Mouse (Mus musculus): ENCODE results near the gene Has3. TPM values are rescaled to one million over a fixed set of nuclear protein-coding genes. Genes with fewer than 3 reads are reported as not detected.
"Not testable (repeated sequence)": the region's sequence is repeated elsewhere in the genome, so short reads cannot be mapped to it uniquely, and the experiment has no call there.

The Has3 gene
- polyA plus RNA-seq, 1 experiment from 2014 or later, result 0.76 TPM

DNA sequence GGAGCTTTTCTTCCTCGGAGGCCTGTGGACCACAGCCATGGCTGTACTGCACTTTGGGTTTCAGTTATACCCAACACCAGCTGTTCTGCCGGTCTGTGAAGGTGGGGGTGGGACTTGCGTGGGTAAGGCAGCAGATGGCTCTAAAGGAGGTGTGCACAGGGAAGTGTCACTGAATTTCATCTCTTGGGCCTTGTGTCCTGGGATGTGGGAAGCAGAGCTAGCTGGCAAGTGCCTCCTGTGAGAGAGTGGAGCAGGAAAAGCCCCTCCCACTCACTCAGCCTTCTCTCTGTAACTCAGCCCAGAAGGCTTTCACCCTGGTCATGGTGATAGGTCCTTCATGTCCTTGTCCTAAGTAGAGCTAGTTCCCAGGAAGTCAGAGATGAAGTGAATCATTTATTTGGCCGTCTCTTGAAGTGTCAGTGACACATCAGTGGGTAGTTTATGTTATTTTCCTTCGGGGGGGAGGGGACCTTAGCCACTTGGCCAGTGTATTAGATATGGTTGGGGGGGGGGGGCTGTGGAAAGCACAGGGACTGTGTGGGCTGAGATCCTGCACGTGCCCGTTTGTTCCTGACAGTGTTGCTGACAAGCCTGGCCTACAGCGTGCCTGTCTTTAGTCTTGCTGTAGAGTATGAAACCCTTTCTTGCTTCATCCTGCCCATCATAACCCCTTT, 49.8 kb downstream of the Has3 start:
- no peak overlapping the region for H3K9ac ChIP-seq
- H3K9me3 ChIP-seq, result no peaks in the 10 kb centered on the region
- no peak overlapping the region for H3K4me3 ChIP-seq
- no peak overlapping the region for H3K4me2 ChIP-seq
- no peak overlapping the region for H3K27ac ChIP-seq
- peaks cover 84% of the 10 kb centered on the region for H3K36me3 ChIP-seq
- no peak for ATAC-seq (ENCODE audit: insufficient number of reproducible peaks, insufficient read depth, low FRiP score, low TSS enrichment, low read depth)
- H3K27me3 ChIP-seq, result no peaks in the 10 kb centered on the region
- WGBS, result 88% methylated on average over 8 of the region's 8 CpGs
- peaks cover 7% of the 10 kb centered on the region for H3K4me1 ChIP-seq

DNA sequence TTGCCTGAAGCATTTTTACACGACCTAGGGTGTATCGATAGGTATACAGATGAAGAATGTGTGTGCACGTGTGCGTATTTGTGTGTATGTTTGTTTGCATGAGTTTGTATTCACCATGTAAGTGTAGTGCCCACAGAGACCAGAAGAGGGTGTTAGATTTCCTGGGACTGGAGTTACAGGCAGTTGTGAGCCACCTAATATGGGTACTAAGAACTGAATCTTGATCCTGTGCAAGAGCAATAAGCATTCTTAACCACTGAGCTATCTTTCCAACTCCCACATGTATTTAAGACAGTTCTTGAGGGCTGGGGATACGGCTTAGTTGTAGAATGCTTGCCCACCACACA, 50.3 kb downstream of the Has3 start:
- H3K4me2 ChIP-seq, result no peak overlapping the region
- 95% methylated on average over 5 of the region's 5 CpGs for WGBS
- no peaks in the 10 kb centered on the region for H3K27me3 ChIP-seq
- H3K9me3 ChIP-seq, result no peaks in the 10 kb centered on the region
- peaks cover 78% of the 10 kb centered on the region for H3K36me3 ChIP-seq
- H3K27ac ChIP-seq, result no peak overlapping the region
- ATAC-seq (ENCODE audit: insufficient number of reproducible peaks, insufficient read depth, low FRiP score, low TSS enrichment, low read depth), result no peak
- H3K4me1 ChIP-seq, result peaks cover 8% of the 10 kb centered on the region
- H3K4me3 ChIP-seq, result no peak overlapping the region
- no peak overlapping the region for H3K9ac ChIP-seq

DNA sequence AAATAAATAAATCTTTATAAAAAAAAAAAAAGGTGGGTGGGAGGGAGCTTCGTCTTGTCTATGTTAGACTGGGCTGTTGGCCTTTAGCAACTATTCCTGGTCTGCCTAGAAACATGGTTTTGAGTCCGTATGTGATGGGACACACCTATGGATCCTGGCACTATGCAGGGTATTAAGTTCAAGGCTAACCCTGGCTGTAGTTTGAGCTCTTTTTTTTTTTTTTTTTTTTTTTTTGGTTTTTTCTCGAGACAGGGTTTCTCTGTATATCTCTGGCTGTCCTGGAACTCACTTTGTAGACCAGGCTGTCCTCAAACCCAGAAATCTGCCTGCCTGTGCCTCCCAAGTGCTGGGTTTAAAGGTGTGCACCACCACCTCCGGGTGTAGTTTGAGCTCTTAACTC, 54.0 kb downstream of the Has3 start:
- no peak overlapping the region for H3K4me3 ChIP-seq
- H3K36me3 ChIP-seq, result peaks cover 42% of the 10 kb centered on the region
- no peak for ATAC-seq (ENCODE audit: insufficient number of reproducible peaks, insufficient read depth, low FRiP score, low TSS enrichment, low read depth)
- peak overlapping the region; percentile 45; the same call in 1 of the 2 replicates for H3K27ac ChIP-seq
- no peaks in the 10 kb centered on the region for H3K27me3 ChIP-seq
- no peaks in the 10 kb centered on the region for H3K9me3 ChIP-seq
- H3K4me2 ChIP-seq, result no peak overlapping the region
- H3K4me1 ChIP-seq, result peaks cover 9% of the 10 kb centered on the region
- no peak overlapping the region for H3K9ac ChIP-seq
- WGBS, result 86% methylated on average over 4 of the region's 4 CpGs

DNA sequence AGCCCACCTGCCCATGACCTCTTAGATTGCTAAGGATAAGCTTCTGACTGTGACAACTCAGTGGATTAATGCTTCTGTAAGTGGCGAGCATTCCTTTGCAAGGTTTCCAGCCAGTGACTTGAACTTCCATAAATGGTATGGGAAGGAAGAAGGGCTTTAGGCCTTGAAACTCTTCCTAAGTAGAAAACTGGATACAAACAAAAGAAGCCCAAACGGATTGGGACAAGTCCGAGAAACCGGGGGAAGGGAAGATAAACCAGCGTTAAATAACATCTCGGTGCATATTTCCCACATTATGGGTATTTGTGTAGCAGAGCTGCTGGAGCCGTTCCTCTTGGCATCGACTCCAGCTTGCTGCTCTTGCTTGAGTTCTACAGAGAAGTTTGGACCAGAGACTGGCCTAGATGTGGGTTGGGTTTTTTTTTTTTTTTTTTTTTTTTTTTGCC, 54.9 kb downstream of the Has3 start:
- ATAC-seq (ENCODE audit: insufficient number of reproducible peaks, insufficient read depth, low FRiP score, low TSS enrichment, low read depth), result no peak
- 63% methylated on average over 8 of the region's 8 CpGs for WGBS
- Histone ChIP-seq H3K9me3 (no peaks in the 10 kb centered on the region), H3K27ac (peak overlapping the region; percentile 45), H3K36me3 (peaks cover 33% of the 10 kb centered on the region), H3K4me2 (no peak overlapping the region), H3K4me3 (no peak overlapping the region), H3K9ac (no peak overlapping the region), H3K4me1 (peaks cover 18% of the 10 kb centered on the region), H3K27me3 (no peaks in the 10 kb centered on the region)

DNA sequence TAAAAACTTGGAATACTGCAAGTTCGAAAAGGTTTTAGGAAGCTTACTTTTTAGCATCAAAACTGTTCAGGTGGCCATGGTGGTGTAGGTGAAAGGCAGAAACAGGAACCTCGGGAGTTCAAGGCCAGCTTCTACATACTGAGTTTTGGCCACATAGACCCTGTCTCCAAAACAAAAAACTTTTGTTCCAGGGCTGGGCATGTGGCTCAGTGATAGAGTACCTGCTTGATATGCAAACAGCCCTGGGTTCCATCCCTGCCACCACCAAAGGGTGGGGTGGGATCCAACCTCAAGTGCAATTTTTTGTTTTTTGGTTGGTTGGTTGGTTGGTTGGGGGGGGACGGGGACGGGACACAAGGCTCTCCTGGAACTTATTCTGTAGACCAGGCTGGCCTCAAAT, 55.4 kb downstream of the Has3 start:
- no peak overlapping the region for H3K27ac ChIP-seq
- peaks cover 21% of the 10 kb centered on the region for H3K4me1 ChIP-seq

DNA sequence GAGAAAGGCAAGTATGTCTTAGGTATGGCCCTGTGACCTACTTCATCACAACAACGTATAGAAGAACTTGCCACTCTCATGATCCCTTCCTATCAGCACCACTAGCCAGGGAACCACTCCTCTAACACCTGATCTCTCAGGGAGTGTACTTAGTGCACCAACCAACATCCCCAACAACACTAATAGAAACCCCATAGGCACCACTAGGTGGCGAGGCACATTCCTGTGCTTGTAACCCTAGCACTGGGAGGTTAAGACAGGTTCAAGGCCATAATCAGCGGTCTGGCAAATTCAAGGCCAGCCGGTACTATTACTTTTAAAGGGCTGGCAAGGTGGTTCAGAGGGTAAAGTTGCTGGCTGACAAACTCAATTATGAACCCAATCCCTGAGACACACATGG, 57.2 kb downstream of the Has3 start:
- Histone ChIP-seq H3K4me3 (no peak overlapping the region), H3K4me1 (peaks cover 25% of the 10 kb centered on the region), H3K9ac (no peak overlapping the region), H3K36me3 (peaks cover 14% of the 10 kb centered on the region), H3K27ac (no peak overlapping the region), H3K9me3 (no peaks in the 10 kb centered on the region), H3K27me3 (no peaks in the 10 kb centered on the region), H3K4me2 (no peak overlapping the region)
- no peak for ATAC-seq (ENCODE audit: insufficient number of reproducible peaks, insufficient read depth, low FRiP score, low TSS enrichment, low read depth)
- WGBS, result 46% methylated on average over 4 of the region's 4 CpGs

More for the DNA sequence above, 55.4 kb downstream of the Has3 start:
- Histone ChIP-seq H3K27me3 (no peaks in the 10 kb centered on the region), H3K4me3 (no peak overlapping the region), H3K9ac (no peak overlapping the region), H3K9me3 (no peaks in the 10 kb centered on the region), H3K36me3 (peaks cover 28% of the 10 kb centered on the region), H3K4me2 (no peak overlapping the region)
- no peak for ATAC-seq (ENCODE audit: insufficient number of reproducible peaks, insufficient read depth, low FRiP score, low TSS enrichment, low read depth)
- WGBS, result 90% methylated on average over 4 of the region's 4 CpGs

DNA sequence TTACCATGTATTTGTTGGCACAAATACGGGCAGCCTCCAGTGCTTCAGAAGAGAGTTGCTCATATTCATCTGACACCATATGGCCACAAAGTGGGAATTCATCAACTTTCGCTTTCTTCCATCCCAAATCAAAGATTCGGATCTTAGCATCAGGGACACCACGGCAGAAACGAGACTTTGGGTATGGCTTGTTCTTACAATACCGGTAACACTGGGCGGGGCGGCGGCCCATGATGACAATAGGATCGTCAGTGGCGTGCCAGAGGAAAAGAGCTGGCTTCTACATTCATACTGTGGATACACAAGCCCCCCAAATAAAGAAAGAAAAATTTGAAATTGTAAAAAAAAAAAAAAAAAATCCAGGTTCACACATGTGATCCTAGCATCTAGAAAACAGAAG, 58.1 kb downstream of the Has3 start:
- WGBS, result 93% methylated on average over 11 of the region's 11 CpGs
- H3K4me3 ChIP-seq; H3K36me3 ChIP-seq; H3K4me2 ChIP-seq; H3K27me3 ChIP-seq; H3K27ac ChIP-seq; ATAC-seq (ENCODE audit: insufficient number of reproducible peaks, insufficient read depth, low FRiP score, low TSS enrichment, low read depth); H3K9me3 ChIP-seq; H3K9ac ChIP-seq: not testable (repeated sequence)
- H3K4me1 ChIP-seq, result peaks cover 33% of the 10 kb centered on the region

DNA sequence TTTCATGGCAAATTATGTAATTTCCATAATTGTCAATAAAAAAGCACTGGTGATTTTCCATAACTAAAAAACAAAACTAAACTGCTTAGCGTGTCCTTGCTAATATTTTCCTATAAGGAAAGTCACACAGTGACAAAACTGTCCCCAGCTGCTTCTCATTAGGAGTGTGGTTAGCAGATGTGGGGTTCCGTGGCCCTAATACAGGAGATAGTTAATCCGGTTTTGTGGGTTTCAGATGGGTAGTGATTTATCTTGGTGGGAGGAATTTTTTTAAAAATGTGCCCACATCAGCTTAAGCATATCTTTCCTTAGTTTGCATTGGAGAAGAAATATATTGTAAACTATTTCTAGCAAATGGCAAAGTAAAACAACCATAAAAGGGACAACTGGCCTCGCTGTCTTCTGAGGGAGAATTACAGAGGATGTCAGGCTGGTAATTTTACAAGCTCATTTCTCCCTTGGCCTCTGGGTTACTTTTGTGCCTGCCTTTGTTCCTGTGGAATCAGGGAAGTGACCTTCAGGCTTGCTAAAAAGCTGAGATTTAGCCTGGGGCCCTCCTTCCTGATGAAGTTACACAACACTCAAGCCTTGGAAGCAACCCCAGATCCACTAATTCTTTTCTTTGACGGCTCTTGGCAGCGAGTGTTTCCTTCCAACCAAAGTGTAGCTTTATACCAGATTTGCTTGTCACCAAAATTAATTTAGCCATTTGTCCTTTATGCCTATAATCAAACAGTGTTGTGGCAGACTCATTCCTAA, 59.3 kb downstream of the Has3 start:
- 13% methylated on average over 6 of the region's 6 CpGs for WGBS
- Histone ChIP-seq H3K36me3 (no peaks in the 10 kb centered on the region), H3K4me2 (0 out of 2 replicates have a peak overlapping the region, but pooled peaks have one; percentile 11), H3K9ac (no peak overlapping the region), H3K27ac (peak overlapping the region; percentile 52), H3K27me3 (peaks cover 4% of the 10 kb centered on the region; the same call in 1 of the 2 replicates), H3K4me1 (peaks cover 32% of the 10 kb centered on the region), H3K4me3 (no peak overlapping the region), H3K9me3 (no peaks in the 10 kb centered on the region)
- ATAC-seq (ENCODE audit: insufficient number of reproducible peaks, insufficient read depth, low FRiP score, low TSS enrichment, low read depth), result no peak

DNA sequence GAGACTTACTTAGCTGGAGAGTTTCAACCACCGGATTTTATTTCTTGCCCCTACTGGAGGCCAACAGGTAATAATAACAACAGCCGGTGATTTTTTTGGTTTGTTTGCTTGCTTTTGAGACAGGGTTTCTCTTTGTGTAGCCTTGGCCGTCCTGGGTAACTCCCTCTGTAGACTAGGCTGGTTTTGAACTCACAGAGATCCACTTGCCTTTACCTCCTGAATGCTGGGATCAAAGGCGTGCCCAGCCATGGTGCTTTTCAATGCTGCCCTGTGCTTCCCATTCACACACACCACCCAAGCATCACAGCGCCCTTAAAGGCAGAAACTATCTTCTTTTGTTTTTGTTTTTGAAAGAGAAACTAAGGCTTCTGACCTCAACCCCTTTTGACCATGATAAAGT, 59.9 kb downstream of the Has3 start:
- no peaks in the 10 kb centered on the region for H3K9me3 ChIP-seq
- H3K27me3 ChIP-seq, result peaks cover 4% of the 10 kb centered on the region; the same call in 1 of the 2 replicates
- WGBS, result 68% methylated on average over 5 of the region's 5 CpGs
- H3K4me1 ChIP-seq, result peaks cover 26% of the 10 kb centered on the region
- no peak overlapping the region for H3K9ac ChIP-seq
- peak overlapping the region; percentile 52; the same call in 1 of the 2 replicates for H3K27ac ChIP-seq
- no peak overlapping the region for H3K4me2 ChIP-seq
- no peak for ATAC-seq (ENCODE audit: insufficient number of reproducible peaks, insufficient read depth, low FRiP score, low TSS enrichment, low read depth)
- no peak overlapping the region for H3K4me3 ChIP-seq
- H3K36me3 ChIP-seq, result no peaks in the 10 kb centered on the region

DNA sequence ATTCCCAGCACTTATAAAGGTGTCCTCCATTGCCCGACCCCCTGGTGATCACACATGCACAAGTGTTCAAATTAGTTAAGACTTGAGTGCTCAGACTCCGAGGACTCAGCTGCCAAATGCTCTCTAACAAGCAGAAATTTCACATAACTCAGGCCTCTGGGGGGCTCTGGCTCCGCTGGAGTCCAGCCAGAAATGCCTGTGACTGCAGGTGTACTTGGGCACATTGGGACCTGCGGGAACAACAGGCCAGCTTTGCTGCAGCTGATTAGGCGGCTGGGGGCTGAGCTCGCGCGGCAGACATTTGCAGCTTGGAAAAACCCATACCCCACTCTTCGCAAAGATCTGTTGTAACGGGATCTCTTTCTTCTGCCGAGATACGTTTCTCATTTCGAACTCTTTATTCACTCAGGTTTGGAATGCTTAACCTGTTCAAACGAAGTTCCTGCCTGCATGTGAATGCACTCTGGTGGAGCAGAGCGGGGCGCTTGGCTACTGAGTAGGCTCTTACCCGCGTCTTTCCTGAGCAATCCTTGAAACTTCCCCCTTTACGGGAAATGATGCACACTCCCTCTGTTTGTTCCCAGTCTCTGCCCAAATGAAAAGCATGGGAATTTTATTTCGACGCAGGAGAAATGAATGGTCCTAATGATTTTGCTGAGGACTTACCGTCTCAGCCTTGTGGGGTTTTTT, 62.5 kb downstream of the Has3 start:
- Histone ChIP-seq H3K4me2 (peak overlapping the region; percentile 55), H3K4me1 (peaks cover 39% of the 10 kb centered on the region), H3K27ac (peak overlapping the region; percentile 60), H3K9me3 (no peaks in the 10 kb centered on the region), H3K9ac (peak overlapping the region; percentile 23), H3K4me3 (peak overlapping the region; percentile 25), H3K27me3 (peaks cover 4% of the 10 kb centered on the region; the same call in 1 of the 2 replicates), H3K36me3 (no peaks in the 10 kb centered on the region)
- 5% methylated on average over 22 of the region's 22 CpGs for WGBS
- ATAC-seq (ENCODE audit: insufficient number of reproducible peaks, insufficient read depth, low FRiP score, low TSS enrichment, low read depth), result 0 out of 2 replicates have a peak, but pooled peaks have one; percentile 21

DNA sequence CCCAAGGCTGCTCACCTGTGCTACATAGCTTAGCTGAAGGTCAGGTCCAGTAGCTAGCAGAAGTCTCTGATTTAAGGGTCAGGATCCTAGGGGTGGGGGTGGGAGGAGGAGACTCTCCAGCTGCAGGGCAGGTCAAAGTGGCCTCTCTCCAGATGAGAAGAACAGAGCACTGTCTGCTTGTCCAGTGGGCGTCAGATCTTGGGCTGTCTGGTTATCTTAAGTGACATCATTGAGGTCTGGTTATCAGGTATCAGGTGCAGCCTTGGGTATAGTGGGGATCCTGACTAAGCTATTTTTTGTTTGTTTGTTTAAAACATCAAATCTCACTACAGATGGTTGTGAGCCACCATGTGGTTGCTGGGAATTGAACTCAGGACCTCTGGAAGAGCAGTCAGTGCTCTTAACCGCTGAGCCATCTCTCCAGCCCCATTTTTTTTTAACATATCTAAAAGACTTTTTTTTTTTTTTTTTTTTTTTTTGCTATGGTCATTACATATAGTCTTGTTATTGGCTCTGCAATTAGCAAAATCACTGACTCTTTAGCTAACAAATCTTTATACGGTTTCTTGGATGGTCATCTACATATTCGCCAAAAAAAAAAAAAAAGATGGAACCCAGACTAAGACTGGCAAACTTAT, 63.6 kb downstream of the Has3 start:
- no peak overlapping the region for H3K4me2 ChIP-seq
- peaks cover 4% of the 10 kb centered on the region; the same call in 1 of the 2 replicates for H3K27me3 ChIP-seq
- H3K9me3 ChIP-seq, result no peaks in the 10 kb centered on the region
- peaks cover 47% of the 10 kb centered on the region for H3K4me1 ChIP-seq
- ATAC-seq (ENCODE audit: insufficient number of reproducible peaks, insufficient read depth, low FRiP score, low TSS enrichment, low read depth), result no peak
- H3K9ac ChIP-seq, result no peak overlapping the region
- WGBS, result 82% methylated on average over 4 of the region's 4 CpGs
- H3K36me3 ChIP-seq, result no peaks in the 10 kb centered on the region
- H3K4me3 ChIP-seq, result no peak overlapping the region
- H3K27ac ChIP-seq, result no peak overlapping the region

All from embryonic facial prominence, embryonic 13.5 days (tissue).